Mouse (Mus musculus) MEL (cell line): ENCODE measurements around the gene Gabra5. TPM values are rescaled to one million over a fixed set of nuclear protein-coding genes. Genes with fewer than 3 reads are reported as not detected.

Experiments
- DNase-seq: peaks from one replicate; pipeline ENCODE4 v3.0.0; 2011; ENCODE audit warnings: low read depth, low spot score
- H3K27ac ChIP-seq: 2 replicates; pipeline ENCODE4 v1.5.1; 2012; ENCODE audit warnings: low read depth, mild to moderate bottlenecking, control low read depth, low read length, moderate library complexity; ENCODE audit not compliant: control insufficient read depth
- H3K27me3 ChIP-seq, 2 experiments: fragments of 150-350 bp in 1 of 2; sonication (generic) in 1 of 2; 2 replicates each; pipeline ENCODE4 v1.6.1; 2012; ENCODE audit warnings: low read length in 2 of 2, mild to moderate bottlenecking in 2 of 2, improper control_type of control experiment in 1 of 2, moderate library complexity in 1 of 2; ENCODE audit not compliant: insufficient read depth in 2 of 2, control insufficient read depth in 1 of 2
- H3K36me3 ChIP-seq, 2 experiments: 2 replicates each; pipeline ENCODE4 v1.6.1; 2012 to 2014; ENCODE audit warnings: low read length in 2 of 2, improper control_type of control experiment in 1 of 2, inconsistent platforms in 1 of 2, mild to moderate bottlenecking in 1 of 2; ENCODE audit not compliant: insufficient read depth in 2 of 2, control insufficient read depth in 1 of 2
- H3K4me1 ChIP-seq, 2 experiments: fragments of 150-350 bp in 1 of 2; sonication (generic) in 1 of 2; 2 replicates each; pipeline ENCODE4 v1.6.1; 2012; ENCODE audit warnings: low read length in 2 of 2, improper control_type of control experiment in 1 of 2, mild to moderate bottlenecking in 1 of 2; ENCODE audit not compliant: insufficient read depth in 2 of 2, control insufficient read depth in 1 of 2
- H3K4me3 ChIP-seq, 2 experiments: fragments of 150-350 bp in 1 of 2; sonication (generic) in 1 of 2; 2 replicates each; pipeline ENCODE4 v1.5.1; 2012; ENCODE audit warnings: low read depth in 2 of 2, low read length in 2 of 2, mild to moderate bottlenecking in 2 of 2, moderate library complexity in 2 of 2, control low read depth in 1 of 2, improper control_type of control experiment in 1 of 2; ENCODE audit not compliant: control insufficient read depth in 1 of 2, insufficient read depth in 1 of 2
- H3K79me2 ChIP-seq: 2 replicates; pipeline ENCODE4 v1.6.1; 2012; ENCODE audit warnings: mild to moderate bottlenecking, low read length, moderate library complexity; ENCODE audit not compliant: control insufficient read depth, poor library complexity, insufficient read depth
- H3K9ac ChIP-seq: 2 replicates; pipeline ENCODE4 v1.6.1; 2012; ENCODE audit warnings: low read depth, mild to moderate bottlenecking, control low read depth, low read length, moderate library complexity; ENCODE audit not compliant: control insufficient read depth, poor library complexity, severe bottlenecking
- H3K9me3 ChIP-seq: fragments of 150-350 bp; sonication (generic); replicated peaks from 2 replicates; pipeline ENCODE4 v1.6.1; 2012; ENCODE audit warnings: mild to moderate bottlenecking, low read length, improper control_type of control experiment, moderate library complexity; ENCODE audit not compliant: insufficient read depth
- BHLHE40 ChIP-seq: IDR thresholded peaks from 2 replicates; pipeline ENCODE4 v1.6.1; 2012; ENCODE audit warnings: low read depth, mild to moderate bottlenecking, inconsistent platforms, low read length, improper control_type of control experiment, borderline replicate concordance
- CHD1 ChIP-seq: IDR thresholded peaks from 2 replicates; pipeline ENCODE4 v1.6.1; 2012; ENCODE audit warnings: low read depth, mild to moderate bottlenecking, inconsistent platforms, low read length, improper control_type of control experiment
- CHD2 ChIP-seq: IDR thresholded peaks from 2 replicates; pipeline ENCODE4 v1.6.1; 2011; ENCODE audit warnings: low read length, improper control_type of control experiment
- E2F4 ChIP-seq: IDR thresholded peaks from 2 replicates; pipeline ENCODE4 v1.6.1; 2011; ENCODE audit warnings: low read depth, low read length, improper control_type of control experiment, borderline replicate concordance
- ELF1 ChIP-seq: IDR thresholded peaks from 2 replicates; pipeline ENCODE4 v1.6.1; 2014; ENCODE audit warnings: low read depth, mild to moderate bottlenecking, inconsistent platforms, low read length, improper control_type of control experiment, moderate library complexity
- EP300 ChIP-seq, 2 experiments: IDR thresholded peaks; 2 replicates each; pipeline ENCODE4 v1.6.1; 2011; ENCODE audit warnings: improper control_type of control experiment in 2 of 2, low read length in 2 of 2, low read depth in 1 of 2, mild to moderate bottlenecking in 1 of 2
- GABPA ChIP-seq: IDR thresholded peaks from 2 replicates; pipeline ENCODE4 v1.6.1; 2012; ENCODE audit warnings: low read depth, mild to moderate bottlenecking, inconsistent platforms, low read length, improper control_type of control experiment, moderate library complexity
- GATA1 ChIP-seq: IDR thresholded peaks from 2 replicates; pipeline ENCODE4 v1.6.1; 2011; ENCODE audit warnings: low read depth, low read length, improper control_type of control experiment
- MAZ ChIP-seq: IDR thresholded peaks from 2 replicates; pipeline ENCODE4 v1.6.1; 2012; ENCODE audit warnings: low read depth, mild to moderate bottlenecking, inconsistent platforms, low read length, improper control_type of control experiment
- MEF2A ChIP-seq: IDR thresholded peaks from 2 replicates; pipeline ENCODE4 v1.6.1; 2014; ENCODE audit warnings: low read depth, mild to moderate bottlenecking, inconsistent platforms, low read length, improper control_type of control experiment; ENCODE audit not compliant: poor library complexity, insufficient replicate concordance, severe bottlenecking; ENCODE audit errors: extremely low read depth
- MXI1 ChIP-seq: IDR thresholded peaks from 2 replicates; pipeline ENCODE4 v1.6.1; 2011; ENCODE audit warnings: mild to moderate bottlenecking, low read depth, low read length, improper control_type of control experiment
- MYB ChIP-seq: IDR thresholded peaks from 2 replicates; pipeline ENCODE4 v1.6.1; 2011; ENCODE audit warnings: mild to moderate bottlenecking, low read depth, low read length, improper control_type of control experiment
- POLR2A ChIP-seq, 2 experiments: IDR thresholded peaks; 2 replicates each; pipeline ENCODE4 v1.6.1; 2011 to 2012; ENCODE audit warnings: low read length in 2 of 2, mild to moderate bottlenecking in 2 of 2, control low read depth in 1 of 2, improper control_type of control experiment in 1 of 2, low read depth in 1 of 2, moderate library complexity in 1 of 2; ENCODE audit not compliant: control insufficient read depth in 1 of 2, insufficient read depth in 1 of 2, poor library complexity in 1 of 2
- POLR2AphosphoS2 ChIP-seq: IDR thresholded peaks from 2 replicates; pipeline ENCODE4 v1.6.1; 2011; ENCODE audit warnings: low read length, improper control_type of control experiment
- RAD21 ChIP-seq: IDR thresholded peaks from 2 replicates; pipeline ENCODE4 v1.6.1; 2011; ENCODE audit warnings: mild to moderate bottlenecking, low read depth, low read length, improper control_type of control experiment
- RCOR1 ChIP-seq: IDR thresholded peaks from 2 replicates; pipeline ENCODE4 v1.6.1; 2012; ENCODE audit warnings: low read depth, mild to moderate bottlenecking, inconsistent platforms, low read length, improper control_type of control experiment
- TAL1 ChIP-seq: IDR thresholded peaks from 2 replicates; pipeline ENCODE4 v1.6.1; 2012; ENCODE audit warnings: mild to moderate bottlenecking, inconsistent platforms, low read length, moderate library complexity, mixed read lengths
- UBTF ChIP-seq: IDR thresholded peaks from 2 replicates; pipeline ENCODE4 v1.6.1; 2012; ENCODE audit warnings: low read depth, mild to moderate bottlenecking, inconsistent platforms, low read length, improper control_type of control experiment, moderate library complexity, borderline replicate concordance; ENCODE audit not compliant: insufficient read depth
- USF2 ChIP-seq, 2 experiments: IDR thresholded peaks; 2 replicates each; pipeline ENCODE4 v1.6.1; 2011 to 2012; ENCODE audit warnings: improper control_type of control experiment in 2 of 2, low read length in 2 of 2, borderline replicate concordance in 1 of 2, inconsistent platforms in 1 of 2, low read depth in 1 of 2, mild to moderate bottlenecking in 1 of 2; ENCODE audit not compliant: insufficient read depth in 1 of 2
- ZMIZ1 ChIP-seq: IDR thresholded peaks from 2 replicates; pipeline ENCODE4 v1.6.1; 2012; ENCODE audit warnings: low read depth, mild to moderate bottlenecking, inconsistent platforms, low read length, improper control_type of control experiment, moderate library complexity
- ZNF384 ChIP-seq: IDR thresholded peaks from 2 replicates; pipeline ENCODE4 v1.6.1; 2012; ENCODE audit warnings: low read depth, mild to moderate bottlenecking, inconsistent platforms, low read length, improper control_type of control experiment
- polyA plus RNA-seq, 2 experiments: library from polyadenylated mRNA; stranded (reverse) in 1 of 2; unstranded in 1 of 2; fragments of >175 nt in 1 of 2; fragments of >200 nt in 1 of 2; gene quantifications; 2 replicates each; pipeline versions ENCODE4 v1.2.1 to v1.2.4; 2012; ENCODE audit warnings: low replicate concordance in 2 of 2, low read depth in 1 of 2; ENCODE audit not compliant: insufficient read length in 2 of 2, insufficient read depth in 1 of 2, missing spikeins in 1 of 2
- total RNA-seq: library from RNA; depleted of rRNA; stranded (reverse); fragments of 300-350 nt; gene quantifications from 2 replicates; pipeline ENCODE4 v1.2.3, GENCODE M21; 2012

The Gabra5 gene
- total and polyA plus RNA-seq, 3 experiments, result not detected

- H3K9ac ChIP-seq, result no peak overlapping the region
- no peaks in the 10 kb centered on the region for H3K27me3 ChIP-seq
- no peaks in the 10 kb centered on the region for H3K36me3 ChIP-seq
- H3K4me3 ChIP-seq, result no peak overlapping the region
- no peaks in the 10 kb centered on the region for H3K79me2 ChIP-seq
- no peaks in the 10 kb centered on the region for H3K9me3 ChIP-seq
- H3K4me1 ChIP-seq, result no peaks in the 10 kb centered on the region
- H3K27ac ChIP-seq, result no peak overlapping the region
- no peak for DNase-seq
- TF ChIP-seq ZNF384 (no peak), USF2 (IDR thresholded peaks at IDR 0.05; ENCODE audit: borderline replicate concordance in 1 of 2, insufficient read depth in 1 of 2, low read depth in 1 of 2, low read length in 2 of 2) (no peak), MAZ (no peak), E2F4 (no peak), MXI1 (no peak), EP300 (IDR thresholded peaks at IDR 0.05; ENCODE audit: low read depth in 1 of 2, low read length in 2 of 2) (no peak), MEF2A (no peak), RAD21 (no peak), ZMIZ1 (no peak), POLR2A (IDR thresholded peaks at IDR 0.05; ENCODE audit: control insufficient read depth in 1 of 2, insufficient read depth in 1 of 2, low read depth in 1 of 2, low read length in 2 of 2, poor library complexity in 1 of 2) (no peak), GATA1 (no peak)
- TF ChIP-seq, all 39 proteins: peak for 0
Measured at GRCm38 (mm10) chr7:57502809-57503208, 7.0 kb downstream of the Gabra5 start.

- Histone ChIP-seq H3K36me3 (no peaks in the 10 kb centered on the region), H3K4me3 (no peak overlapping the region), H3K9ac (no peak overlapping the region), H3K4me1 (no peaks in the 10 kb centered on the region), H3K27ac (no peak overlapping the region), H3K9me3 (no peaks in the 10 kb centered on the region), H3K27me3 (no peaks in the 10 kb centered on the region), H3K79me2 (no peaks in the 10 kb centered on the region)
- no peak for DNase-seq
- TF ChIP-seq USF2 (IDR thresholded peaks at IDR 0.05; ENCODE audit: borderline replicate concordance in 1 of 2, insufficient read depth in 1 of 2, low read depth in 1 of 2, low read length in 2 of 2), result no peak
- no peak for TF ChIP-seq MYB
- no peak for TF ChIP-seq UBTF
- no peak for TF ChIP-seq ZNF384
- no peak for TF ChIP-seq CHD2
- TF ChIP-seq RCOR1, result no peak
- no peak for TF ChIP-seq TAL1
- no peak for TF ChIP-seq BHLHE40
- TF ChIP-seq E2F4, result no peak
- TF ChIP-seq ZMIZ1, result no peak
- no peak for TF ChIP-seq CHD1
- no peak for TF ChIP-seq MAZ
- no peak for TF ChIP-seq ELF1
- TF ChIP-seq GABPA, result no peak
- no peak for TF ChIP-seq MEF2A
- no peak for TF ChIP-seq POLR2AphosphoS2
- TF ChIP-seq GATA1, result no peak
Measured at GRCm38 (mm10) chr7:57491795-57492194, 18.1 kb downstream of the Gabra5 start.
